Mouse (Mus musculus): Measurements from ENCODE around the gene Defb10.
"Not testable (repeated sequence)": the region's sequence is repeated elsewhere in the genome, so short reads cannot be mapped to it uniquely, and the experiment has no call there.

Defb10 gene

DNA sequence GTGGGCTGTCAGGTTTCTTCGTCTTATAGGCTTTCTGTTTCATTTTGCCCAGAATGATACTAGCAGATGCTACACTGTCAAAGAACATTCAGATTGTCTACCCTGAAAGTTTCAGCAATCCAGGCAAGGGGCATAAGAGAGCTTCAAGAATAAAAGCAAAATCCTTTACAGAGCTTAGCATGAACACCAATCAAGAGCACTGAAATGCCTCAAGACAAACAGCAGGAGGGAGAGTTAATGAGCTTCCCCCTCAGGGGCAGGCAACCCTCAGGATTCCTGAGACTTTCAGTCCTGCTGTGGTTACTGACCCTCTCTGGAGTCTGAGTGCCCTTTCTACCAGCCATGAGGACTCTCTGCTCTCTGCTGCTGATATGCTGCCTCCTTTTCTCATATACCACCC lies at the start of gene Defb10:
TSS of gene Defb10 (plus strand) at position 316 of the 400 bp plus-strand sequence.
- not testable (repeated sequence) for TF ChIP-seq GATA4 (IDR thresholded peaks at IDR 0.05; ENCODE audit: insufficient replicate concordance, low read length)

DNA sequence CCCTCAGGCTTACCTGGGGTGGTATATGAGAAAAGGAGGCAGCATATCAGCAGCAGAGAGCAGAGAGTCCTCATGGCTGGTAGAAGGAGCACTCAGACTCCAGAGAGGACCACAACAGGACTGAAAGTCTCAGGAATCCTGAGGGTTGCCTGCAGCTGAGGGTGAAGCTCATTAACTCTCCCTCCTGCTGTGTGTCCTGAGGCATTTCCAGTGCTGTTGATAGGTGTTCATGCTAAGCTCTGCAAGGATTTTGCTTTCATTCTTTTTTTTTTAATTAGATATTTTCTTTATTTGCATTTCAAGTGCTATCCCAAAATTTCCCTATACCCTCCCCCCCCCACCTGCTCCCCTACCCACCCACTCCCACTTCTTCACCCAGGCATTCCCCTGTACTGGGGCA lies 26.6 kb downstream of the Defb10 start, which contains the start of gene Defb9:
TSS of gene Defb9 (minus strand) at position 101 of the 400 bp plus-strand sequence.
- TF ChIP-seq GATA4 (IDR thresholded peaks at IDR 0.05; ENCODE audit: insufficient replicate concordance, low read length) = not testable (repeated sequence)

DNA sequence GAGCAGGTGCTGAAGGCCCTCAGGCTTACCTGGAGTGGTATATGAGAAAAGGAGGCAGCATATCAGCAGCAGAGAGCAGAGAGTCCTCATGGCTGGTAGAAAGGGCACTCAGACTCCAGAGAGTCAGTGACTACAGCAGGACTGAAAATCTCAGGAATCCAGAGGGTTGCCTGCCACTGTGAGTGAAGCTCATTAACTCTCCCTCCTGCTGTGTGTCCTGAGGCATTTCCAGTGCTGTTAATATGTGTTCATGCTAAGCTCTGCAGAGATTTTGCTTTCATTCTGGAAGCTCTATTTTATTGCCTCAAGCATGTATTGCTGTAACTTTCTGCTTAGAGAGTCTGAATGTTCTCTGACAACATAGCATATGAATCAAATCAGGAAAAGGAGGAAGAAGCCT lies 47.6 kb downstream of the Defb10 start, which contains the start of gene Defb11:
TSS of gene Defb11 (minus strand) at position 123 of the 400 bp plus-strand sequence.
- TF ChIP-seq GATA4 (IDR thresholded peaks at IDR 0.05; ENCODE audit: insufficient replicate concordance, low read length) = not testable (repeated sequence)

Data from liver, adult (tissue).